Mouse (Mus musculus) hindbrain, postnatal 0 days (tissue): ENCODE data around the gene Gabrb3. TPM values are rescaled to one million over a fixed set of nuclear protein-coding genes. Genes with fewer than 3 reads are reported as not detected.

Experiments
- ATAC-seq: fragments of 200-750 bp; cut with Nextera tagmentation; 2 replicates; pipeline ENCODE4 v1.8.0; 2017; ENCODE audit warnings: mild to moderate bottlenecking, moderate TSS enrichment, moderate library complexity
- DNase-seq: peaks from one replicate; pipeline ENCODE4 v3.0.0-alpha.2; 2015; ENCODE audit warnings: low spot score
- H3K27ac ChIP-seq: fragments of 300-500 bp; sonication (generic); 2 replicates; pipeline ENCODE4 v1.5.1; 2014; ENCODE audit warnings: mild to moderate bottlenecking
- H3K27me3 ChIP-seq: fragments of 300-500 bp; sonication (generic); 2 replicates; pipeline ENCODE4 v1.6.1; 2014; ENCODE audit warnings: low read length, mixed read lengths; ENCODE audit not compliant: insufficient read depth
- H3K36me3 ChIP-seq: fragments of 300-500 bp; sonication (generic); 2 replicates; pipeline ENCODE4 v1.6.1; 2014; ENCODE audit warnings: low read length, mixed read lengths; ENCODE audit not compliant: insufficient read depth
- H3K4me1 ChIP-seq: fragments of 300-500 bp; sonication (generic); 2 replicates; pipeline ENCODE4 v1.6.1; 2014; ENCODE audit warnings: antibody characterized with exemption, low read length, mixed read lengths; ENCODE audit not compliant: insufficient read depth
- H3K4me2 ChIP-seq: fragments of 300-500 bp; sonication (generic); 2 replicates; pipeline ENCODE4 v1.6.1; 2014; ENCODE audit warnings: low read depth, mild to moderate bottlenecking, low read length, moderate library complexity, mixed read lengths
- H3K4me3 ChIP-seq: fragments of 300-500 bp; sonication (generic); 2 replicates; pipeline ENCODE4 v1.5.1; 2014; ENCODE audit warnings: low read length
- H3K9ac ChIP-seq: fragments of 300-500 bp; sonication (generic); replicated peaks from 2 replicates; pipeline ENCODE4 v1.6.1; 2014; ENCODE audit warnings: mild to moderate bottlenecking, low read length, moderate library complexity, mixed read lengths
- H3K9me3 ChIP-seq: fragments of 300-500 bp; sonication (generic); 2 replicates; pipeline ENCODE4 v1.6.1; 2016; ENCODE audit warnings: low read length, mixed read lengths
- CTCF ChIP-seq: IDR thresholded peaks from 2 replicates; pipeline ENCODE4 v1.5.1; 2016; ENCODE audit warnings: antibody characterized with exemption, control low read depth, low read depth
- WGBS: fragments of 180-500 bp; shearing (Covaris S2); extraction: QIAGEN DNeasy Blood & Tissue Kit; methylation state at CpG from one replicate; pipeline ENCODE4 v1.1.7; 2014; 5-methylcytosine and 5-hydroxymethylcytosine counted together
- polyA plus RNA-seq: library from polyadenylated mRNA; unstranded; fragments of >200 nt; fragmentation: Nextera tagmentation; extraction: Ambion mirVana; gene quantifications from 2 replicates; pipeline ENCODE4 v1.2.1, GENCODE M21; 2015
- total RNA-seq: library from RNA; depleted of rRNA; stranded (reverse); fragments of >200 nt; gene quantifications from 2 replicates; pipeline ENCODE4 v1.2.3, GENCODE M21; 2014

Gene Gabrb3
- total and polyA plus RNA-seq, 2 experiments from 2014 or later = 39.3 to 125 TPM

DNA sequence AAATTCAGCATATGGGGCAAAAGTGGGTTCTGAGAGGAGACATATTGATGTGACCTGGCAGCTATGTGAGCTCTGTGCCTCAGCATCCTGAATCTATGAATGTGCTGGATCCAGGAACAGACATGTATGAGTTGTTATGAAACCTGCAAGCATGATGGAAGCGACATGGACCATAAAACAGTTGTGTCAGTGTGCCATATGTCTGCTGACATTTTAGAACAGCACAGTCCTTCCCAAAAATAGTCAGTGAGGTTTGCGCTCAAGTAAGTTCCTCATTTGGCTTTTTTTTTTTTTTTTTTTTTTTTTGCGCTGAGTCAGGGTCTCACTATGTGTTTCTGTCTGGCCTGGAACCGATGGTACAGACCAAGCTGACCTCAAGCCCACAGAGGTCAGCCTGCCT is 110.0 kb downstream of the Gabrb3 start:
- ATAC-seq (no peak), DNase-seq (no peak)
- Histone ChIP-seq H3K36me3 (no peaks in the 10 kb centered on the region), H3K4me1 (no peaks in the 10 kb centered on the region), H3K9ac (no peak overlapping the region), H3K4me3 (no peak overlapping the region), H3K9me3 (no peaks in the 10 kb centered on the region), H3K27me3 (no peaks in the 10 kb centered on the region), H3K4me2 (no peak overlapping the region), H3K27ac (no peak overlapping the region)
- TF ChIP-seq CTCF = no peak
- 81% methylated on average over 4 of the region's 4 CpGs for WGBS

- Histone ChIP-seq H3K4me3 (no peak overlapping the region), H3K4me2 (no peak overlapping the region), H3K4me1 (no peaks in the 10 kb centered on the region), H3K27me3 (no peaks in the 10 kb centered on the region), H3K9me3 (no peaks in the 10 kb centered on the region), H3K36me3 (no peaks in the 10 kb centered on the region), H3K27ac (no peak overlapping the region), H3K9ac (no peak overlapping the region)
- TF ChIP-seq CTCF = no peak
- no peak for DNase-seq
- WGBS = 88% methylated on average over 8 of the region's 8 CpGs
- ATAC-seq = no peak
These were observed 110.5 kb downstream of the Gabrb3 start for GRCm38 (mm10) chr7:57529954-57530353.

- no peaks in the 10 kb centered on the region for H3K36me3 ChIP-seq
- 82% methylated on average over 10 of the region's 10 CpGs for WGBS
- no peak overlapping the region for H3K4me3 ChIP-seq
- no peak overlapping the region for H3K9ac ChIP-seq
- TF ChIP-seq CTCF = no peak
- DNase-seq = no peak
- H3K9me3 ChIP-seq = no peaks in the 10 kb centered on the region
- no peak overlapping the region for H3K4me2 ChIP-seq
- no peak overlapping the region for H3K27ac ChIP-seq
- H3K4me1 ChIP-seq = no peaks in the 10 kb centered on the region
- no peak for ATAC-seq
- no peaks in the 10 kb centered on the region for H3K27me3 ChIP-seq
These were observed 113.2 kb downstream of the Gabrb3 start for GRCm38 (mm10) chr7:57532676-57533075.

- no peak overlapping the region for H3K4me2 ChIP-seq
- H3K27ac ChIP-seq = no peak overlapping the region
- H3K9me3 ChIP-seq = no peaks in the 10 kb centered on the region
- no peak for ATAC-seq
- H3K27me3 ChIP-seq = no peaks in the 10 kb centered on the region
- WGBS = 24% methylated on average over 7 of the region's 7 CpGs
- H3K9ac ChIP-seq = no peak overlapping the region
- no peaks in the 10 kb centered on the region for H3K4me1 ChIP-seq
- peak; percentile 18 for DNase-seq
- H3K36me3 ChIP-seq = no peaks in the 10 kb centered on the region
- H3K4me3 ChIP-seq = no peak overlapping the region
- TF ChIP-seq CTCF = peak; percentile 56
These were observed 119.1 kb downstream of the Gabrb3 start for GRCm38 (mm10) chr7:57538565-57538964.

- no peak overlapping the region for H3K4me2 ChIP-seq
- H3K4me3 ChIP-seq = no peak overlapping the region
- no peaks in the 10 kb centered on the region for H3K9me3 ChIP-seq
- no peak for DNase-seq
- H3K36me3 ChIP-seq = no peaks in the 10 kb centered on the region
- 76% methylated on average over 3 of the region's 3 CpGs for whole genome bisulfite sequencing
- no peaks in the 10 kb centered on the region for H3K27me3 ChIP-seq
- no peak for ATAC-seq
- H3K27ac ChIP-seq = no peak overlapping the region
- no peaks in the 10 kb centered on the region for H3K4me1 ChIP-seq
- no peak for TF ChIP-seq CTCF
- H3K9ac ChIP-seq = no peak overlapping the region
These were observed 141.4 kb downstream of the Gabrb3 start for GRCm38 (mm10) chr7:57560732-57561436.

DNA sequence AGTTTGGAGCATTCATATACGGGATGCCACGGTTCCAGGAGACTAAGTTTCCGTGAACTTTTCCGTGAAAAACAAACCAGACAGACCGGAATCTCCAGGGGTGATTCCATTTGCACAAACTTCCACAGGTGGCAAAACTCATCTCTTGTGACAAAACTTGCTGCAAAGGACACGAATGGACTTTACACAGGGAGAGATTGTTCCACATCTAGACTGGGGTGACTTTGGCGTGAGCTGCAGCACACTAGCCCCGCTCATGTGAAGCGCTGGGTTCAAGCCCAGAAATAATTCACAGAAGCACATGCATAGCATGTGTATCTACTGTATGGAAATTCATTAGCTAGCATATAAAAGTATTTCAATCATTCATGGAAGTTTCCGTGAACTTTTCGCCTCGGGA is 144.9 kb downstream of the Gabrb3 start:
- Histone ChIP-seq H3K4me2 (no peak overlapping the region), H3K4me3 (no peak overlapping the region), H3K27ac (no peak overlapping the region), H3K27me3 (no peaks in the 10 kb centered on the region), H3K9ac (no peak overlapping the region), H3K9me3 (no peaks in the 10 kb centered on the region), H3K36me3 (no peaks in the 10 kb centered on the region), H3K4me1 (no peaks in the 10 kb centered on the region)
- ATAC-seq (no peak), DNase-seq (no peak)
- 94% methylated on average over 12 of the region's 12 CpGs for WGBS
- no peak for TF ChIP-seq CTCF

- H3K9ac ChIP-seq = peak overlapping the region; percentile 86
- H3K4me2 ChIP-seq = peak overlapping the region; percentile 86
- H3K9me3 ChIP-seq = no peaks in the 10 kb centered on the region
- 0% methylated on average over 49 of the region's 74 CpGs for WGBS
- no peaks in the 10 kb centered on the region for H3K36me3 ChIP-seq
- DNase-seq (peak; percentile 91), ATAC-seq (peak; percentile 94)
- H3K27me3 ChIP-seq = no peaks in the 10 kb centered on the region
- no peaks in the 10 kb centered on the region for H3K4me1 ChIP-seq
- TF ChIP-seq CTCF = no peak
- H3K27ac ChIP-seq = peak overlapping the region; percentile 92
- H3K4me3 ChIP-seq = peak overlapping the region; percentile 83
These were observed 171.2 kb downstream of the Gabrb3 start for GRCm38 (mm10) chr7:57590451-57591248.
